Mouse (Mus musculus) MEL (cell line): ENCODE results near the gene Lrfn4. TPM values are rescaled to one million over a fixed set of nuclear protein-coding genes. Genes with fewer than 3 reads are reported as not detected.

Experiments
- DNase-seq: peaks from one replicate; pipeline ENCODE4 v3.0.0; 2011; ENCODE audit warnings: low read depth, low spot score
- H3K27ac ChIP-seq: 2 replicates; pipeline ENCODE4 v1.5.1; 2012; ENCODE audit warnings: low read depth, mild to moderate bottlenecking, control low read depth, low read length, moderate library complexity; ENCODE audit not compliant: control insufficient read depth
- H3K27me3 ChIP-seq, 2 experiments: fragments of 150-350 bp in 1 of 2; sonication (generic) in 1 of 2; 2 replicates each; pipeline ENCODE4 v1.6.1; 2012; ENCODE audit warnings: low read length in 2 of 2, mild to moderate bottlenecking in 2 of 2, improper control_type of control experiment in 1 of 2, moderate library complexity in 1 of 2; ENCODE audit not compliant: insufficient read depth in 2 of 2, control insufficient read depth in 1 of 2
- H3K36me3 ChIP-seq, 2 experiments: 2 replicates each; pipeline ENCODE4 v1.6.1; 2012 to 2014; ENCODE audit warnings: low read length in 2 of 2, improper control_type of control experiment in 1 of 2, inconsistent platforms in 1 of 2, mild to moderate bottlenecking in 1 of 2; ENCODE audit not compliant: insufficient read depth in 2 of 2, control insufficient read depth in 1 of 2
- H3K4me1 ChIP-seq, 2 experiments: fragments of 150-350 bp in 1 of 2; sonication (generic) in 1 of 2; 2 replicates each; pipeline ENCODE4 v1.6.1; 2012; ENCODE audit warnings: low read length in 2 of 2, improper control_type of control experiment in 1 of 2, mild to moderate bottlenecking in 1 of 2; ENCODE audit not compliant: insufficient read depth in 2 of 2, control insufficient read depth in 1 of 2
- H3K4me3 ChIP-seq, 2 experiments: fragments of 150-350 bp in 1 of 2; sonication (generic) in 1 of 2; 2 replicates each; pipeline ENCODE4 v1.5.1; 2012; ENCODE audit warnings: low read depth in 2 of 2, low read length in 2 of 2, mild to moderate bottlenecking in 2 of 2, moderate library complexity in 2 of 2, control low read depth in 1 of 2, improper control_type of control experiment in 1 of 2; ENCODE audit not compliant: control insufficient read depth in 1 of 2, insufficient read depth in 1 of 2
- H3K79me2 ChIP-seq: 2 replicates; pipeline ENCODE4 v1.6.1; 2012; ENCODE audit warnings: mild to moderate bottlenecking, low read length, moderate library complexity; ENCODE audit not compliant: control insufficient read depth, poor library complexity, insufficient read depth
- H3K9ac ChIP-seq: 2 replicates; pipeline ENCODE4 v1.6.1; 2012; ENCODE audit warnings: low read depth, mild to moderate bottlenecking, control low read depth, low read length, moderate library complexity; ENCODE audit not compliant: control insufficient read depth, poor library complexity, severe bottlenecking
- H3K9me3 ChIP-seq: fragments of 150-350 bp; sonication (generic); replicated peaks from 2 replicates; pipeline ENCODE4 v1.6.1; 2012; ENCODE audit warnings: mild to moderate bottlenecking, low read length, improper control_type of control experiment, moderate library complexity; ENCODE audit not compliant: insufficient read depth
- CHD1 ChIP-seq: IDR thresholded peaks from 2 replicates; pipeline ENCODE4 v1.6.1; 2012; ENCODE audit warnings: low read depth, mild to moderate bottlenecking, inconsistent platforms, low read length, improper control_type of control experiment
- CTCF ChIP-seq, 3 experiments: IDR thresholded peaks in 2 of 3; conservative IDR thresholded peaks in 1 of 3; 2 replicates each; pipeline ENCODE4 v1.5.1; 2011 to 2012; ENCODE audit warnings: low read length in 3 of 3, low read depth in 2 of 3, mild to moderate bottlenecking in 2 of 3, improper control_type of control experiment in 1 of 3, inconsistent platforms in 1 of 3, mixed read lengths in 1 of 3, moderate library complexity in 1 of 3; ENCODE audit not compliant: control insufficient read depth in 1 of 3, insufficient read depth in 1 of 3, poor library complexity in 1 of 3, severe bottlenecking in 1 of 3
- E2F4 ChIP-seq: IDR thresholded peaks from 2 replicates; pipeline ENCODE4 v1.6.1; 2011; ENCODE audit warnings: low read depth, low read length, improper control_type of control experiment, borderline replicate concordance
- ELF1 ChIP-seq: IDR thresholded peaks from 2 replicates; pipeline ENCODE4 v1.6.1; 2014; ENCODE audit warnings: low read depth, mild to moderate bottlenecking, inconsistent platforms, low read length, improper control_type of control experiment, moderate library complexity
- EP300 ChIP-seq, 2 experiments: IDR thresholded peaks; 2 replicates each; pipeline ENCODE4 v1.6.1; 2011; ENCODE audit warnings: improper control_type of control experiment in 2 of 2, low read length in 2 of 2, low read depth in 1 of 2, mild to moderate bottlenecking in 1 of 2
- ETS1 ChIP-seq: IDR thresholded peaks from 2 replicates; pipeline ENCODE4 v1.6.1; 2012; ENCODE audit warnings: low read depth, mild to moderate bottlenecking, inconsistent platforms, low read length, improper control_type of control experiment, moderate library complexity
- GATA1 ChIP-seq: IDR thresholded peaks from 2 replicates; pipeline ENCODE4 v1.6.1; 2011; ENCODE audit warnings: low read depth, low read length, improper control_type of control experiment
- KAT2A ChIP-seq: conservative IDR thresholded peaks from 2 replicates; pipeline ENCODE4 v1.6.1; 2012; ENCODE audit warnings: low read depth, low read length, improper control_type of control experiment, inconsistent platforms
- MYC ChIP-seq: IDR thresholded peaks from 2 replicates; pipeline ENCODE4 v1.6.1; 2011; ENCODE audit warnings: low read depth, mild to moderate bottlenecking, low read length, improper control_type of control experiment, moderate library complexity
- POLR2A ChIP-seq, 2 experiments: IDR thresholded peaks; 2 replicates each; pipeline ENCODE4 v1.6.1; 2011 to 2012; ENCODE audit warnings: low read length in 2 of 2, mild to moderate bottlenecking in 2 of 2, control low read depth in 1 of 2, improper control_type of control experiment in 1 of 2, low read depth in 1 of 2, moderate library complexity in 1 of 2; ENCODE audit not compliant: control insufficient read depth in 1 of 2, insufficient read depth in 1 of 2, poor library complexity in 1 of 2
- POLR2AphosphoS2 ChIP-seq: IDR thresholded peaks from 2 replicates; pipeline ENCODE4 v1.6.1; 2011; ENCODE audit warnings: low read length, improper control_type of control experiment
- RAD21 ChIP-seq: IDR thresholded peaks from 2 replicates; pipeline ENCODE4 v1.6.1; 2011; ENCODE audit warnings: mild to moderate bottlenecking, low read depth, low read length, improper control_type of control experiment
- SIN3A ChIP-seq: IDR thresholded peaks from 2 replicates; pipeline ENCODE4 v1.6.1; 2012; ENCODE audit warnings: low read length, improper control_type of control experiment, inconsistent platforms
- SMC3 ChIP-seq: IDR thresholded peaks from 2 replicates; pipeline ENCODE4 v1.6.1; 2011; ENCODE audit warnings: low read depth, low read length, improper control_type of control experiment
- UBTF ChIP-seq: IDR thresholded peaks from 2 replicates; pipeline ENCODE4 v1.6.1; 2012; ENCODE audit warnings: low read depth, mild to moderate bottlenecking, inconsistent platforms, low read length, improper control_type of control experiment, moderate library complexity, borderline replicate concordance; ENCODE audit not compliant: insufficient read depth
- ZC3H11A ChIP-seq: IDR thresholded peaks from 2 replicates; pipeline ENCODE4 v1.6.1; 2012; ENCODE audit warnings: low read depth, mild to moderate bottlenecking, inconsistent platforms, low read length, improper control_type of control experiment
- ZMIZ1 ChIP-seq: IDR thresholded peaks from 2 replicates; pipeline ENCODE4 v1.6.1; 2012; ENCODE audit warnings: low read depth, mild to moderate bottlenecking, inconsistent platforms, low read length, improper control_type of control experiment, moderate library complexity
- ZNF384 ChIP-seq: IDR thresholded peaks from 2 replicates; pipeline ENCODE4 v1.6.1; 2012; ENCODE audit warnings: low read depth, mild to moderate bottlenecking, inconsistent platforms, low read length, improper control_type of control experiment
- polyA plus RNA-seq, 2 experiments: library from polyadenylated mRNA; stranded (reverse) in 1 of 2; unstranded in 1 of 2; fragments of >175 nt in 1 of 2; fragments of >200 nt in 1 of 2; gene quantifications; 2 replicates each; pipeline versions ENCODE4 v1.2.1 to v1.2.4; 2012; ENCODE audit warnings: low replicate concordance in 2 of 2, low read depth in 1 of 2; ENCODE audit not compliant: insufficient read length in 2 of 2, insufficient read depth in 1 of 2, missing spikeins in 1 of 2
- total RNA-seq: library from RNA; depleted of rRNA; stranded (reverse); fragments of 300-350 nt; gene quantifications from 2 replicates; pipeline ENCODE4 v1.2.3, GENCODE M21; 2012

Gene Lrfn4
- total and polyA plus RNA-seq, 3 experiments, result 14.0 to 17.5 TPM; not detected in 1

DNA sequence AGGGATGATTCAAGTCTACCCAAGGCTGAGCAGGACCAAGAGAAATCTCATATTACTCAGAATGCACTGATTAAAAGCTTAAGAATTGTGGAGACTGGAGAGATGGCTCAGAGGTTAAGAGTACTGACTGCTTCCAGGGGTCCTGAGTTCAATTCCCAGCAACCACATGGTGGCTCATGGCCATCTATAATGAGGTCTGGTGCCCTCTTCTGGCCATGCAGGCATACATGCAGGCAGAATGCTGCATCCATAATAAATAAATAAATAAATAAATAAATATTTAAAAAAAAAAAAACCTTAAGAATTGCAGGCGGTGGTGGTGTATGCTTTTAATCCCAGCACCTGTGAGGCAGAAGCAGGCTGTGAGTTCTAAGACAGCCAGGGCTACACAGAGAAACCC is 42.2 kb downstream of the Lrfn4 start:
- Histone ChIP-seq H3K27ac (no peak overlapping the region), H3K4me3 (no peak overlapping the region), H3K27me3 (no peaks in the 10 kb centered on the region), H3K9me3 (no peaks in the 10 kb centered on the region), H3K9ac (no peak overlapping the region), H3K4me1 (peaks cover 14 to 20% of the 10 kb centered on the region in 2 experiments), H3K79me2 (no peaks in the 10 kb centered on the region), H3K36me3 (peaks cover 0 to 19% of the 10 kb centered on the region in 2 experiments; a peak in 2 of 4 replicates)
- TF ChIP-seq RAD21, result peak; percentile 42
- peak; percentile 44 for TF ChIP-seq ZC3H11A
- no peak for TF ChIP-seq UBTF
- peak; percentile 55; the same call in 1 of the 2 replicates for TF ChIP-seq ZNF384
- TF ChIP-seq CTCF (IDR thresholded peaks at IDR 0.05 in 2 of 3, conservative IDR thresholded peaks at IDR 0.05 in 1 of 3; ENCODE audit: control insufficient read depth in 1 of 3, insufficient read depth in 1 of 3, low read depth in 2 of 3, low read length in 3 of 3, poor library complexity in 1 of 3, severe bottlenecking in 1 of 3), result peak; percentile 38 to 51 (median 48)
- TF ChIP-seq MYC, result peak; percentile 62; the same call in 1 of the 2 replicates
- TF ChIP-seq SMC3, result peak; percentile 53
- TF ChIP-seq POLR2A (IDR thresholded peaks at IDR 0.05; ENCODE audit: control insufficient read depth in 1 of 2, insufficient read depth in 1 of 2, low read depth in 1 of 2, low read length in 2 of 2, poor library complexity in 1 of 2), result no peak
- DNase-seq, result peak; percentile 44

DNA sequence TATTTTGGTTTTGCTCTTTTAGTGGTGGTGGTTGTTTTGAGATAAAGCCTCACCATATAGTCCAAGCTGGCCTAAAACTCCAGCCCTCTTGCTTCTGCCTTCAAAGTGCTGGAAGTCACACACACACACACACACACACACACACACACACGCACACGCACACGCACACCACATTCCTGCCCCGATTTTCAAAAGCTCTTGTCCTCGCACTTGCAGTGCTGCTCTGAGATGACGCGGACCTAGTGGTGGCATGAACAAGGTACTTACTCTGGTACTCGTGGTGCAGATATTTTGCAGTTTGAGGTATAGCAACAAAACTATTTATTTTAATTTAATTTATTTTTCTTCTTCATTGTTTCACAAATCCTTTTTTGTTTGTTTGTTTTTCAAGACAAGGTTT is 43.0 kb downstream of the Lrfn4 start:
- TF ChIP-seq KAT2A (no peak), E2F4 (no peak), ELF1 (no peak), GATA1 (no peak), SMC3 (no peak), POLR2AphosphoS2 (no peak), SIN3A (no peak), ZMIZ1 (no peak), CHD1 (no peak), EP300 (IDR thresholded peaks at IDR 0.05; ENCODE audit: low read depth in 1 of 2, low read length in 2 of 2) (no peak), ETS1 (no peak)
- no peak overlapping the region for H3K9ac ChIP-seq
- H3K27ac ChIP-seq, result no peak overlapping the region

More for the DNA sequence above, 43.0 kb downstream of the Lrfn4 start:
- Histone ChIP-seq H3K9me3 (no peaks in the 10 kb centered on the region), H3K4me3 (no peak overlapping the region), H3K79me2 (no peaks in the 10 kb centered on the region), H3K36me3 (peaks cover 0 to 27% of the 10 kb centered on the region in 2 experiments; a peak in 2 of 4 replicates), H3K4me1 (peaks cover 22 to 28% of the 10 kb centered on the region in 2 experiments), H3K27me3 (no peaks in the 10 kb centered on the region)
- no peak for DNase-seq
